Mouse (Mus musculus) lung, embryonic 16.5 days (tissue): ENCODE measurements around the gene Pcare. TPM values are rescaled to one million over a fixed set of nuclear protein-coding genes. Genes with fewer than 3 reads are reported as not detected.
"Not testable (repeated sequence)": the region's sequence is repeated elsewhere in the genome, so short reads cannot be mapped to it uniquely, and the experiment has no call there.

Source experiments
- ATAC-seq: fragments of 200-750 bp; cut with Nextera tagmentation; 2 replicates; pipeline ENCODE4 v1.8.0; 2017; ENCODE audit warnings: low read depth, mild to moderate bottlenecking, moderate library complexity
- H3K27ac ChIP-seq: fragments of 300-500 bp; sonication (generic); 2 replicates; pipeline ENCODE4 v1.5.1; 2014; ENCODE audit warnings: mild to moderate bottlenecking, control low read depth, low read length
- H3K27me3 ChIP-seq: fragments of 300-500 bp; sonication (generic); 2 replicates; pipeline ENCODE4 v1.6.1; 2014; ENCODE audit warnings: low read depth, low read length, mixed read lengths; ENCODE audit not compliant: control insufficient read depth, insufficient read depth
- H3K36me3 ChIP-seq: fragments of 300-500 bp; sonication (generic); 2 replicates; pipeline ENCODE4 v1.6.1; 2014; ENCODE audit warnings: low read length; ENCODE audit not compliant: control insufficient read depth, insufficient read depth
- H3K4me1 ChIP-seq: fragments of 300-500 bp; sonication (generic); replicated peaks from 2 replicates; pipeline ENCODE4 v1.6.1; 2014; ENCODE audit warnings: low read length, mixed read lengths; ENCODE audit not compliant: control insufficient read depth, insufficient read depth
- H3K4me2 ChIP-seq: fragments of 300-500 bp; sonication (generic); 2 replicates; pipeline ENCODE4 v1.6.1; 2014; ENCODE audit warnings: low read depth, low read length, control low read depth
- H3K4me3 ChIP-seq: fragments of 300-500 bp; sonication (generic); 2 replicates; pipeline ENCODE4 v1.5.1; 2014; ENCODE audit warnings: mild to moderate bottlenecking, low read length, control low read depth
- H3K9ac ChIP-seq: fragments of 300-500 bp; sonication (generic); 2 replicates; pipeline ENCODE4 v1.6.1; 2014; ENCODE audit warnings: low read length, control low read depth
- H3K9me3 ChIP-seq: fragments of 300-500 bp; sonication (generic); 2 replicates; pipeline ENCODE4 v1.6.1; 2016; ENCODE audit warnings: low read length; ENCODE audit not compliant: control insufficient read depth
- WGBS: fragments of 180-500 bp; shearing (Covaris S2); extraction: QIAGEN DNeasy Blood & Tissue Kit; methylation state at CpG from one replicate; pipeline ENCODE4 v1.1.7; 2014; 5-methylcytosine and 5-hydroxymethylcytosine counted together
- polyA plus RNA-seq: library from polyadenylated mRNA; unstranded; fragments of >200 nt; fragmentation: Nextera tagmentation; extraction: Ambion mirVana; gene quantifications from 2 replicates; pipeline ENCODE4 v1.2.1, GENCODE M21; 2015

Gene Pcare
- polyA plus RNA-seq, 1 experiment from 2014 or later = not detected

GRCm38 (mm10) chr17:71780490-71780889 lies 27.8 kb upstream of the Pcare start:
- ATAC-seq = no peak; the same call in 1 of the 2 replicates
- peaks cover 13% of the 10 kb centered on the region for H3K27me3 ChIP-seq
- no peak overlapping the region; the same call in 1 of the 2 replicates for H3K27ac ChIP-seq
- no peaks in the 10 kb centered on the region for H3K9me3 ChIP-seq
- WGBS = 64% methylated on average over 2 of the region's 2 CpGs
- H3K4me1 ChIP-seq = no peaks in the 10 kb centered on the region
- no peak overlapping the region for H3K4me3 ChIP-seq
- H3K36me3 ChIP-seq = no peaks in the 10 kb centered on the region
- H3K4me2 ChIP-seq = no peak overlapping the region
- H3K9ac ChIP-seq = no peak overlapping the region

GRCm38 (mm10) chr17:71778696-71779095 lies 26.0 kb upstream of the Pcare start:
- no peaks in the 10 kb centered on the region for H3K9me3 ChIP-seq
- H3K27me3 ChIP-seq = peaks cover 13% of the 10 kb centered on the region
- H3K4me3 ChIP-seq = no peak overlapping the region
- no peaks in the 10 kb centered on the region for H3K36me3 ChIP-seq
- H3K9ac ChIP-seq = no peak overlapping the region
- no peak overlapping the region for H3K27ac ChIP-seq
- H3K4me1 ChIP-seq = no peaks in the 10 kb centered on the region
- no peak overlapping the region for H3K4me2 ChIP-seq
- WGBS = 78% methylated on average over 3 of the region's 3 CpGs
- no peak for ATAC-seq

- Histone ChIP-seq H3K4me2 (no peak overlapping the region), H3K4me1 (no peaks in the 10 kb centered on the region), H3K27ac (no peak overlapping the region), H3K27me3 (no peaks in the 10 kb centered on the region), H3K9me3 (no peaks in the 10 kb centered on the region), H3K9ac (no peak overlapping the region), H3K36me3 (no peaks in the 10 kb centered on the region), H3K4me3 (no peak overlapping the region)
- 63% methylated on average over 4 of the region's 4 CpGs for whole genome bisulfite sequencing
- no peak for ATAC-seq
Observed at GRCm38 (mm10) chr17:71775279-71775678, 22.6 kb upstream of the Pcare start.

- no peak overlapping the region for H3K4me3 ChIP-seq
- no peak overlapping the region for H3K27ac ChIP-seq
- no peak overlapping the region for H3K9ac ChIP-seq
- H3K36me3 ChIP-seq = no peaks in the 10 kb centered on the region
- H3K4me1 ChIP-seq = no peaks in the 10 kb centered on the region
- no peak overlapping the region for H3K4me2 ChIP-seq
- H3K9me3 ChIP-seq = no peaks in the 10 kb centered on the region
- WGBS = 74% methylated on average over 4 of the region's 4 CpGs
- no peaks in the 10 kb centered on the region for H3K27me3 ChIP-seq
- ATAC-seq = no peak
Observed at GRCm38 (mm10) chr17:71774173-71774572, 21.5 kb upstream of the Pcare start.

- 82% methylated on average over 3 of the region's 3 CpGs for WGBS
- no peak overlapping the region for H3K4me3 ChIP-seq
- no peaks in the 10 kb centered on the region for H3K9me3 ChIP-seq
- H3K27ac ChIP-seq = no peak overlapping the region
- no peak overlapping the region for H3K4me2 ChIP-seq
- H3K27me3 ChIP-seq = no peaks in the 10 kb centered on the region
- no peaks in the 10 kb centered on the region for H3K36me3 ChIP-seq
- no peak overlapping the region for H3K9ac ChIP-seq
- no peak for ATAC-seq
- no peaks in the 10 kb centered on the region for H3K4me1 ChIP-seq
Observed at GRCm38 (mm10) chr17:71770696-71771095, 18.0 kb upstream of the Pcare start.

- Histone ChIP-seq H3K9ac (no peak overlapping the region), H3K9me3 (no peaks in the 10 kb centered on the region), H3K4me3 (no peak overlapping the region), H3K4me2 (no peak overlapping the region), H3K4me1 (no peaks in the 10 kb centered on the region), H3K27me3 (no peaks in the 10 kb centered on the region), H3K27ac (no peak overlapping the region), H3K36me3 (no peaks in the 10 kb centered on the region)
- WGBS = 50% methylated on average over 6 of the region's 6 CpGs
- ATAC-seq = no peak
Observed at GRCm38 (mm10) chr17:71769564-71769963, 16.9 kb upstream of the Pcare start.

- H3K9ac ChIP-seq, H3K4me2 ChIP-seq, H3K36me3 ChIP-seq, H3K4me1 ChIP-seq, H3K4me3 ChIP-seq, H3K9me3 ChIP-seq, ATAC-seq, H3K27ac ChIP-seq, H3K27me3 ChIP-seq: not testable (repeated sequence)
- WGBS = 58% methylated on average over 1 of the region's 1 CpGs
Observed at GRCm38 (mm10) chr17:71768173-71768572, 15.5 kb upstream of the Pcare start, which contains the start of gene Clip4. TSS of gene Clip4 (plus strand) at chr17:71768473.

- Histone ChIP-seq H3K27me3 (no peaks in the 10 kb centered on the region), H3K36me3 (no peaks in the 10 kb centered on the region), H3K4me3 (no peak overlapping the region), H3K9ac (no peak overlapping the region), H3K27ac (no peak overlapping the region), H3K4me2 (no peak overlapping the region), H3K9me3 (no peaks in the 10 kb centered on the region), H3K4me1 (no peaks in the 10 kb centered on the region)
- WGBS = 73% methylated on average over 7 of the region's 7 CpGs
- no peak for ATAC-seq
Observed at GRCm38 (mm10) chr17:71760536-71760935, 7.8 kb upstream of the Pcare start.

- no peaks in the 10 kb centered on the region for H3K4me1 ChIP-seq
- no peak for ATAC-seq
- no peak overlapping the region for H3K4me3 ChIP-seq
- H3K9ac ChIP-seq = no peak overlapping the region
- no peaks in the 10 kb centered on the region for H3K9me3 ChIP-seq
- H3K27ac ChIP-seq = no peak overlapping the region
- no peak overlapping the region for H3K4me2 ChIP-seq
- 68% methylated on average over 9 of the region's 9 CpGs for WGBS
- no peaks in the 10 kb centered on the region for H3K27me3 ChIP-seq
- H3K36me3 ChIP-seq = no peaks in the 10 kb centered on the region
Observed at GRCm38 (mm10) chr17:71749616-71750168, 3.0 kb downstream of the Pcare start.

GRCm38 (mm10) chr17:71747561-71747960 lies 5.1 kb downstream of the Pcare start:
- Histone ChIP-seq H3K36me3 (no peaks in the 10 kb centered on the region), H3K9me3 (no peaks in the 10 kb centered on the region), H3K4me3 (no peak overlapping the region), H3K27ac (no peak overlapping the region), H3K27me3 (no peaks in the 10 kb centered on the region), H3K4me2 (no peak overlapping the region), H3K4me1 (0 out of 2 replicates have a peak, but pooled peaks cover 4% of the 10 kb centered on the region), H3K9ac (no peak overlapping the region)
- WGBS = 56% methylated on average over 8 of the region's 8 CpGs
- no peak for ATAC-seq
